Mouse (Mus musculus) cerebellum, postnatal 10 days (tissue): ENCODE measurements around the gene Phactr1.

ENCODE experiments used
- DNase-seq, 2 experiments: peaks; one replicate each; pipeline ENCODE4 v3.0.0; 2021; ENCODE audit warnings: mixed read lengths in 2 of 2

The Phactr1 gene

DNA sequence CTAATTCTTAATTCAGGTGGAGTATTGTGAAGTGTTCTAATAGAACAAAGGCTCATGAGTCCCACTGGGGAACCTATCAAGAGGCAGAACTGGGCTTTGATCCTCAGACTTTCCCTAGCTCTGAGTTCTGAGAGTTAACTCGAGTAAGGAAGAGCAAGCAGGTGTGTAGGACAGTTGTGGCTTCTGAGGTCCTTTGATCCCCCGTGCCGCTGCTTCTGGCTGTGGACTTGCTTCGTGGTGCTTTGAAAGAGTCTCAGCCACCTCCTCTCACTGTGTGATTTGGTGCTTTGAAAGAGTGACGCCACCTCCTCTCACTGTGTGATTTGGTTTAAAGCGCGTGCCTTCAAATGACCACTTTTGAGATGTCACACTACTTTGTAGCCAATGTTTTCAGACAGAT, 305.4 kb downstream of the Phactr1 start:
- no peak for DNase-seq

- DNase-seq, result peak; percentile 99
Observed at GRCm38 (mm10) chr13:42987931-42988579, 307.6 kb downstream of the Phactr1 start.

DNA sequence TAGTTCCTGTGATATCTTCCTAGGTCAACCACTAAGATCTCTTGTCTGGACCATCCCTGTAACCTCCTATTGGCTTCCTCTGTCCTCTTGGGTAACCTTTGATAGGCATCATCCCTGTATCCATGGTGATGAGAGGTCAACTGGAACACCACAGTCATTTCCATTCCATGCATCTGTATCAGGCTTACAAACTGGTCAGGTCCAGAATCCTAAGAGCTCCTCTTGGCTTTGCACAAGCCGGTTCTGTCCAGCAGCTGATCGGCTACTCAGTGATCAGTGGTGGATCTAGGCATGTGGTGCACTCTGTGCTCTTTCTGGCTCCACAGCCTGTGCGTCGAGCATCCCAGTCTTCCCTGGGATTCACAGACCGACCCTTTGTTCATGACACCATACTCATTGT, 309.1 kb downstream of the Phactr1 start:
- DNase-seq, result no peak

- DNase-seq, result no peak
Observed at GRCm38 (mm10) chr13:42990051-42990450, 309.6 kb downstream of the Phactr1 start.

- DNase-seq, result no peak
Observed at GRCm38 (mm10) chr13:42990493-42991111, 310.2 kb downstream of the Phactr1 start.

DNA sequence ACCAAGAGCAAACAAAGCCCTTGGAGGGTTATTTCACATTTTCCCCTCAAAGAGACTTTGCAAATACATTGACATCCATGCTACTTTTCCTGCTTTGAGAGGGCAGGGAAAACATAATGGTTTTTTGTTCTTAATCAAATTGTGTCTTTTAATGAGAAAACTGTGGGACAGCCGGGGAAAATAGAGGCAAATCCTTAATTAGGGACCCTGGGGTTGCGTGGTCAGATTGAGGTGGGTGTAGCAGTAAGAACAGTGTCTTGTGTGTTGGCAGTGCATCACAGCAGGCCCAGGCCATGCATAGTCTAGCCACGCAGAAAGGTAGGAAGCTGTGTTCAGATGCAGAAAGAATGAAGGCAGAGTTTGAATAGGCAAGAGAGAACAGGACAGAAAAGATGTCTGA, 310.7 kb downstream of the Phactr1 start:
- DNase-seq, result no peak

- peak; percentile 32 to 52 for DNase-seq
Observed at GRCm38 (mm10) chr13:42992306-42992705, 311.9 kb downstream of the Phactr1 start.

- no peak for DNase-seq
Observed at GRCm38 (mm10) chr13:42994276-42994675, 313.9 kb downstream of the Phactr1 start.

DNA sequence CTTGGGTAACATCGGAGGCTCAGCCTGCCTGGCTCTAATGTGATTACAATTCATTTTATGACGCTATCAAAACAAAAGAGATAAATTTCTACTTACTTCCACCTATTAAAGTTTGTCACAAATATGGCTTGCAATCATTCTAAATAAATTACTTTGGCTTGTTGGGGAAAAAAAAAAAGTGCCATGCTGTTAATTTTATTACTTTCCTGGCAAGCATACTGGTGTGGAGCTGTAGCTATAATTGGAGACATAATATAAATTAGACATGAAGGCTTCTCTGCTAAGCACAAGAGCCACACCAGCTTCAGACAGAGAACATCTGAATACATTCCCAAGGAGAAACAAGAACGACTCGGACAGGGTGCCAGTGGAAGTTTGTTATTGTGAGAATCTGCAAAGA, 315.8 kb downstream of the Phactr1 start:
- no peak for DNase-seq

GRCm38 (mm10) chr13:42999287-42999686, 318.9 kb downstream of the Phactr1 start:
- no peak for DNase-seq

DNA sequence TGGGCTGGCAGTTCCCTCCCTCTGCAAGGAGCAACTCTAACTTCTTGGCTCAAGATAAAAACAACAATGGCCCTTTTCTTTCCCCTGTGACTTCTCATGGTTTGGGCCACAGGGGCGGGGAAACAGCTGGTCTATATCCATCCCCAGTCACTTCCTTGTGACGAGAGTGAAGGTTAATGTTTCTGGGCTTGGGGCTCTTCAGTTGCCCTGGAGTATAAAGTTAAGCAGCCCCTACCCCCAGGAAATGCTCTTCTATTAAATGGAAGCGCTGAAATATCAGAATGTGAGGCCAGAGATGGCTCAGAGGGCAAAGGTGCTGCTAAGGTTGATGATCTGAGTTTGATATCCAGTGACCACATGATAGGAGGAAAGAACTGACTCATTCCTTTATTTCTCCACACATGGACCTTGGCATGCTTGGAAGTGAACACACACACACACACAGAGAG, 324.7 kb downstream of the Phactr1 start:
- no peak for DNase-seq

GRCm38 (mm10) chr13:43008466-43008865, 328.0 kb downstream of the Phactr1 start:
- DNase-seq, result no peak

GRCm38 (mm10) chr13:43009596-43009995, 329.2 kb downstream of the Phactr1 start:
- no peak for DNase-seq

DNA sequence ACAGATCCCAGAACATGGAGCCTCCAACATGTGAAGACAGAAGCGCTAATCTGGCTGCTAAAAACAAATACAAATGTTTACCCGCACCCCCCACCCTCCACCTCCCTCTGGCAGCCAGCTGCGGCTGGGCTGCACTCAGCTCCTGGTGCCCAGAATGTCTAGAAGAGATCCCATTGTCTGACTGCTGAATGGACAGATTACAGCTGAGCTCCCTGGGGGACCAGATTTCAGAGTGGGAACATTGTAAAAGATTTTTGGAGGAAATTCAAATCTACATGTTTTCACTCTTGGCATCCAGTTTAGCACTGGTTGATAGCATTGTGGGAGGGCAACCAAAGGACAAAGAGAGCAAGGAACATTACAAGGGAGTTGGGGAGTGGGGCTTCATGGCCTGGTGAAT, 331.1 kb downstream of the Phactr1 start:
- no peak for DNase-seq

GRCm38 (mm10) chr13:43013984-43014383, 333.6 kb downstream of the Phactr1 start:
- no peak for DNase-seq

DNA sequence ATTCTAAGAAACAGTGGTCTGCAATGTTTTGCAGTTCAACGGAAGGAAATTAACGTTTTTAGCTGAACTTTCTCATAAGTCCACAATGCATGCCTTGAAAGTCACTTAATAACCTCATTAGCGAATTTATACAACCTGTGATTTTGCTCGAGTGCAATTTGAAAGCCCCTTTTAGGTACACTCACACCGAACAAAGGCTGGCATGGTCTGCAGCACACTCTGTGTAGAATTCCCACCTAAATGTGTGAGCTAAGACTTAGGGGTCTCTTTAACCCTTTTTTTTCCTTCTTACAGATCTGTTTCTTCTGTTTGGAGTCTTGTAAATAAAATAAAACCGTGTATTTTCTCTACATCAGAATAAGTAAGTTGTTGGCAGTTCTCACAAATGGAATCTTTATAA, 335.3 kb downstream of the Phactr1 start:
- no peak for DNase-seq

DNA sequence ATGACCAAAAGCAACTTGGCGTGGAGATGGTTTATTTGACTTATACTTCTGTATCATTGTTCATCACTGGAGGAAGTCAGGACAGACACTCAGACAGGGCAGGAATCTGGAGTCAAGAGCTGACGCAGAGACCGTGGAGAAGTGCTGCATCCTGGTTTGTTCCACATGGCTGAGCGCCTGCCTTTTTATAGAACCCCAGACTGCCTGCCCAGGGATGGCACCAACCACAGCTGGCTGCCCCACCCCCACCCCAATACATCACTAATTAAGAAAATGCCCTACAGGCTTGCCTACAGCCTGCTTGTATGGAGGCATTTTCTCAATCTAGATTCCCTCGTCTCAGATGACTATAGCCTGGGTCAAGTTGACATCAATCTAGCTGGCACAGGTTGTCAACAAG, 338.4 kb downstream of the Phactr1 start:
- no peak for DNase-seq

- no peak for DNase-seq
Observed at GRCm38 (mm10) chr13:43021031-43021430, 340.6 kb downstream of the Phactr1 start.

DNA sequence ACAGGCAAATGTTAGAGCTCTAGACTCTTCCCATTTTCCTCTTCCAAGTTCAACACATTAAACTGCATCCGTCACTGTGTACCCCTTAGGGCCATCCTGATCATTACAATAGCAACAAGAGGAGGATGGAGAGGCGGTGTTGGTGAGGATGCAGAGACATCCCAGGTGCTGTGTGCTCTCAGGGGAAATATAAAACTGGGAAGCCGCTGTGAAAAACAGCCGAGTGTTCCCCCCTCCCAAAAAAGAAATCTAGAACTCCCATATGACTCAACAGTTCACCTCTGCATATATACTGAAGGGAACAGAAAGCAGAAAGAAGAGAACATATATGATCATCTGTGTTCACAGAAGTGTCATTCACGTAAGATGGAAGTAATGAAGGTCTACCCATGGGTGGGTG, 342.6 kb downstream of the Phactr1 start:
- DNase-seq, result no peak

GRCm38 (mm10) chr13:43027568-43027967, 347.1 kb downstream of the Phactr1 start:
- no peak for DNase-seq

DNA sequence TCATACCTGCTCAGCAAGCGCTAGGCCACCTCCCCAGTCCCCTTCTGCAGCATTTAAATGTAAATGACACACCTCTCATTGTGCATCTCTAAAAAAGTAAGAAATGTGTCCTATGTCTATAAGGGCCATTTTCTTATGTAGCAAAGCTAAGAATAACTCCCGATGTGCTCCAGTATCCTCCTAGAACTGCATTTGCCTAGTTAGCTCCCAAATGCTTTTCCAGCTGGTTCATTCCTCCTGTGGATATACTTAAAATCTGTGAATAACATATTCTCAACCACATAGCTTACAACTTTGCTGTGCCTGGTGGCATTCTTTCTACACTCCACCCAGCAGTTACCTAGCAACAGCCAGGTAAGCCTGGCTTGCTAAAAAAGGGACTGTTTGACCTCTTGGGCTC, 349.8 kb downstream of the Phactr1 start:
- DNase-seq, result no peak

GRCm38 (mm10) chr13:43032451-43032850, 352.0 kb downstream of the Phactr1 start:
- no peak for DNase-seq

DNA sequence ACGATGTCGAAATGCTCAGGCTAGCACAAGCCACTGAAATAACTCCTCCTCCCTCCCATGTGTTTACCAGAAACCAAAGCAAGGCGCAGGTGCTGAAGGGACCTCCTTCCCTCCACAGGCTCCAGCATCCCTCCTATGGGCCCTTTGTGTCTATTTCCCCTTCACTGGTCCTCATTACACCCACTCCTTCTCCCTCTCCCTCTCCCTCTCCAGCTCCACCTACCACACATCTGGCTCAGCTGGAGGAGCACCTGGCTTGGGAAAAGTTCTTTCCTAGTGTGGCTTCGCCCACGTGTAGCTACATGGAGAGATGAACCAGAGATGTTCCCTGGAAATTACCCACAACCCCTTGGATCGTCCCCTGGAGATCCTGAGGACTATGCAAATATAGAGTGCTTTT, 356.1 kb downstream of the Phactr1 start:
- no peak for DNase-seq

GRCm38 (mm10) chr13:43042766-43043165, 362.3 kb downstream of the Phactr1 start:
- DNase-seq, result no peak

- no peak for DNase-seq
Observed at GRCm38 (mm10) chr13:43048553-43048952, 368.1 kb downstream of the Phactr1 start.
